Mouse (Mus musculus) stomach, postnatal 0 days (tissue): ENCODE measurements around the gene Ywhah.

ENCODE experiments used
- CTCF ChIP-seq: IDR thresholded peaks from 2 replicates; pipeline ENCODE4 v1.5.1; 2016; ENCODE audit warnings: antibody characterized with exemption, low read depth, mild to moderate bottlenecking, moderate library complexity
- EP300 ChIP-seq: optimal IDR thresholded peaks from 2 replicates; pipeline ENCODE3; 2016; ENCODE audit warnings: antibody characterized with exemption

DNA sequence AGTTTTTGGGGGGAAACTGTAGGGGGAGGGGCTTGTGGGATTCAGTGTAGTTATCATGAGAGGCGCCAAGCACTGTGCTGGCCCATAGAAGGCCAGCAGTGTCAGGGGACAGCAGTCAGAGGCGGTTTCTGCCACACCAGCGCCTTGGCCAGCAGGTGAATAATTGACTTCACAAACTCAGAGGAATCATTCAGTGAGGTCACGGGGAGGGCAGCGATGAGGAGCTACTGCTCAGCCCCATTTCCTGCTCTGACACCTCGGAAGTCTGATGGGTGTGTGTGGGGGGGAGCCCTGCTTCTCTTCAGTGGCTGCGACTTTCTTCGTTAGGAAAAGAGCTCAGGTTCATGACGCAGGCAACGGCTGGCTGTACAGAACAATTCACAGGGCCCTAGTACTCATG lies 24.8 kb downstream of the Ywhah start:
- TF ChIP-seq CTCF (no peak), EP300 (no peak)
